Mouse (Mus musculus) heart, embryonic 13.5 days (tissue): ENCODE data around the gene Plac9b. TPM values are rescaled to one million over a fixed set of nuclear protein-coding genes. Genes with fewer than 3 reads are reported as not detected.
"Not testable (repeated sequence)": the region's sequence is repeated elsewhere in the genome, so short reads cannot be mapped to it uniquely, and the experiment has no call there.

ENCODE experiments used
- ATAC-seq: fragments of 200-750 bp; cut with Nextera tagmentation; 2 replicates; pipeline ENCODE4 v1.8.0; 2017; ENCODE audit warnings: moderate TSS enrichment; ENCODE audit not compliant: insufficient number of reproducible peaks, low FRiP score, low TSS enrichment; ENCODE audit errors: extremely low read depth
- H3K27ac ChIP-seq: fragments of 300-500 bp; sonication (generic); replicated peaks from 2 replicates; pipeline ENCODE4 v1.5.1; 2015; ENCODE audit warnings: moderate library complexity, mild to moderate bottlenecking, inconsistent platforms
- H3K27me3 ChIP-seq: fragments of 300-500 bp; sonication (generic); replicated peaks from 2 replicates; pipeline ENCODE4 v1.6.1; 2015; ENCODE audit warnings: mild to moderate bottlenecking, inconsistent platforms
- H3K36me3 ChIP-seq: fragments of 300-500 bp; sonication (generic); 2 replicates; pipeline ENCODE4 v1.6.1; 2015; ENCODE audit warnings: mild to moderate bottlenecking, inconsistent platforms
- H3K4me1 ChIP-seq: fragments of 300-500 bp; sonication (generic); 2 replicates; pipeline ENCODE4 v1.6.1; 2015; ENCODE audit warnings: inconsistent platforms
- H3K4me2 ChIP-seq: fragments of 300-500 bp; sonication (generic); 2 replicates; pipeline ENCODE4 v1.6.1; 2015; ENCODE audit warnings: inconsistent platforms, mild to moderate bottlenecking, moderate library complexity
- H3K4me3 ChIP-seq: fragments of 300-500 bp; sonication (generic); 2 replicates; pipeline ENCODE4 v1.5.1; 2015; ENCODE audit warnings: moderate library complexity, mild to moderate bottlenecking, inconsistent platforms
- H3K9ac ChIP-seq: fragments of 300-500 bp; sonication (generic); 2 replicates; pipeline ENCODE4 v1.6.1; 2015; ENCODE audit warnings: inconsistent platforms, mild to moderate bottlenecking, moderate library complexity
- H3K9me3 ChIP-seq: fragments of 300-500 bp; sonication (generic); 2 replicates; pipeline ENCODE4 v1.6.1; 2016; ENCODE audit warnings: inconsistent platforms
- WGBS: fragments of 180-500 bp; shearing (Covaris S2); methylation state at CpG from one replicate; pipeline ENCODE4 v1.1.7; 2015; ENCODE audit warnings: mixed read lengths; 5-methylcytosine and 5-hydroxymethylcytosine counted together
- polyA plus RNA-seq: library from polyadenylated mRNA; unstranded; fragments of >200 nt; fragmentation: Nextera tagmentation; extraction: Ambion mirVana; gene quantifications from 2 replicates; pipeline ENCODE4 v1.2.1, GENCODE M21; 2015

Plac9b gene
- 3.2 and 9.9 TPM in 2 replicates for polyA plus RNA-seq

GRCm38 (mm10) chr14:26182380-26182779 lies at the start of gene Plac9b:
Gene Plac9b (minus strand): TSS chr14:26182480.
- not testable (repeated sequence) for H3K4me3 ChIP-seq, H3K4me2 ChIP-seq, H3K36me3 ChIP-seq, H3K27ac ChIP-seq, H3K27me3 ChIP-seq, H3K9ac ChIP-seq, ATAC-seq, H3K4me1 ChIP-seq, H3K9me3 ChIP-seq
- WGBS = no CpG with 5 or more reads among the region's 10 CpGs

- H3K4me3 ChIP-seq, H3K4me2 ChIP-seq, H3K9ac ChIP-seq, ATAC-seq, H3K27me3 ChIP-seq, H3K9me3 ChIP-seq, H3K4me1 ChIP-seq, H3K36me3 ChIP-seq, H3K27ac ChIP-seq: not testable (repeated sequence)
- no CpG with 5 or more reads among the region's 5 CpGs for WGBS
Observed at GRCm38 (mm10) chr14:26216233-26217000, 34.1 kb upstream of the Plac9b start.

- not testable (repeated sequence) for H3K27me3 ChIP-seq
- WGBS = no CpG with 5 or more reads among the region's 10 CpGs
Observed at GRCm38 (mm10) chr14:26206926-26207247, 24.6 kb upstream of the Plac9b start, which contains the start of gene Tmem254b. Gene Tmem254b (minus strand): TSS chr14:26207041.

GRCm38 (mm10) chr14:26206197-26206925 lies 24.1 kb upstream of the Plac9b start:
- H3K4me1 ChIP-seq, H3K27ac ChIP-seq, ATAC-seq, H3K36me3 ChIP-seq, H3K4me3 ChIP-seq, H3K9ac ChIP-seq, H3K27me3 ChIP-seq, H3K9me3 ChIP-seq, H3K4me2 ChIP-seq: not testable (repeated sequence)
- no CpG with 5 or more reads among the region's 44 CpGs for WGBS

More at GRCm38 (mm10) chr14:26206926-26207247, 24.6 kb upstream of the Plac9b start, which contains the start of gene Tmem254b:
- H3K9ac ChIP-seq, H3K4me3 ChIP-seq, H3K4me1 ChIP-seq, H3K27ac ChIP-seq, H3K9me3 ChIP-seq, ATAC-seq, H3K36me3 ChIP-seq, H3K4me2 ChIP-seq: not testable (repeated sequence)

- ATAC-seq, H3K4me1 ChIP-seq: not testable (repeated sequence)
Observed at GRCm38 (mm10) chr14:26197851-26198250, 15.6 kb upstream of the Plac9b start.

GRCm38 (mm10) chr14:26188361-26188760 lies 6.1 kb upstream of the Plac9b start:
- not testable (repeated sequence) for H3K9ac ChIP-seq, H3K27ac ChIP-seq, H3K4me3 ChIP-seq, H3K27me3 ChIP-seq, H3K4me1 ChIP-seq, H3K36me3 ChIP-seq, H3K4me2 ChIP-seq, H3K9me3 ChIP-seq, ATAC-seq
- no CpG with 5 or more reads among the region's 8 CpGs for WGBS

More at GRCm38 (mm10) chr14:26197851-26198250, 15.6 kb upstream of the Plac9b start:
- H3K9ac ChIP-seq, H3K36me3 ChIP-seq, H3K4me3 ChIP-seq, H3K27ac ChIP-seq, H3K4me2 ChIP-seq, H3K27me3 ChIP-seq, H3K9me3 ChIP-seq: not testable (repeated sequence)
- WGBS = no CpG with 5 or more reads among the region's 3 CpGs

GRCm38 (mm10) chr14:26186638-26187037 lies 4.4 kb upstream of the Plac9b start:
- no CpG with 5 or more reads among the region's 9 CpGs for WGBS
- not testable (repeated sequence) for H3K27me3 ChIP-seq, H3K9ac ChIP-seq, H3K27ac ChIP-seq, H3K4me2 ChIP-seq, H3K4me3 ChIP-seq, H3K36me3 ChIP-seq, H3K9me3 ChIP-seq, ATAC-seq, H3K4me1 ChIP-seq

GRCm38 (mm10) chr14:26181660-26182059 lies 620 bp downstream of the Plac9b start:
- H3K27ac ChIP-seq, H3K4me3 ChIP-seq, H3K4me2 ChIP-seq, H3K36me3 ChIP-seq, H3K27me3 ChIP-seq, H3K9ac ChIP-seq, H3K9me3 ChIP-seq, H3K4me1 ChIP-seq, ATAC-seq: not testable (repeated sequence)
- no CpG with 5 or more reads among the region's 10 CpGs for WGBS

GRCm38 (mm10) chr14:26175028-26175427 lies 7.3 kb downstream of the Plac9b start:
- not testable (repeated sequence) for H3K36me3 ChIP-seq, H3K9me3 ChIP-seq, H3K4me1 ChIP-seq, H3K4me2 ChIP-seq, H3K27ac ChIP-seq, H3K9ac ChIP-seq, H3K4me3 ChIP-seq, H3K27me3 ChIP-seq, ATAC-seq
- no CpG with 5 or more reads among the region's 6 CpGs for WGBS

- not testable (repeated sequence) for H3K27me3 ChIP-seq, ATAC-seq, H3K9me3 ChIP-seq, H3K9ac ChIP-seq, H3K4me2 ChIP-seq, H3K4me3 ChIP-seq, H3K36me3 ChIP-seq, H3K27ac ChIP-seq, H3K4me1 ChIP-seq
- no CpG with 5 or more reads among the region's 3 CpGs for WGBS
Observed at GRCm38 (mm10) chr14:26173955-26174354, 8.3 kb downstream of the Plac9b start.

- not testable (repeated sequence) for H3K27ac ChIP-seq, H3K9me3 ChIP-seq, H3K27me3 ChIP-seq, H3K4me3 ChIP-seq, H3K4me1 ChIP-seq, H3K9ac ChIP-seq, ATAC-seq, H3K36me3 ChIP-seq, H3K4me2 ChIP-seq
- no CpG with 5 or more reads among the region's 12 CpGs for WGBS
Observed at GRCm38 (mm10) chr14:26165266-26165665, 17.0 kb downstream of the Plac9b start.

- not testable (repeated sequence) for H3K9me3 ChIP-seq, H3K9ac ChIP-seq, H3K36me3 ChIP-seq, H3K4me2 ChIP-seq, H3K4me3 ChIP-seq, H3K4me1 ChIP-seq, H3K27me3 ChIP-seq, ATAC-seq, H3K27ac ChIP-seq
- no CpG with 5 or more reads among the region's 5 CpGs for WGBS
Observed at GRCm38 (mm10) chr14:26162423-26162822, 19.9 kb downstream of the Plac9b start.
